Mouse (Mus musculus): ENCODE results near the gene Gm5129. TPM values are rescaled to one million over a fixed set of nuclear protein-coding genes. Genes with fewer than 3 reads are reported as not detected.

Gm5129 gene
- polyA plus RNA-seq, 1 experiment = not detected

DNA sequence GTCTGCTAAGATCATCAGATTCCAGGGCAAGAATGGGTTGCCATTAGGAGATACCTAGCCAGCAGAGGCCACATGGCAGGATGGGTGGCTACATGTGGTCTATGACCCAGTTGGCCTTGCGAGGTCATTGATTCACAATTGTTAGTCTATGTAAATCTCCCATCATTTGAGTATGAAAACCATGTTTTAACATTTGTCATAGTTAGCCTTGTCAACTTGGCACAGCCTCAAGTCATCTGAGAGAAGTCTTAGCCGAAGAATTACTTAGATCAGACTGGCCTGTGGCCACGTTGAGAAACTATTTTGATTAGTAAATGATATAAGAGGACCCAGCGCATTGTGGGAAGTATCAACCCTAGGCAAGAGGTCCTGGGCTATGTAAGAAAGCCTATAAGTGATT, 28.5 kb downstream of the Gm5129 start:
- no peak overlapping the region for H3K27ac ChIP-seq (ENCODE audit: insufficient read depth, low read length)
- no peak for TF ChIP-seq POLR2A (IDR thresholded peaks at IDR 0.05; ENCODE audit: low read depth, low read length)
- TF ChIP-seq CTCF (IDR thresholded peaks at IDR 0.05; ENCODE audit: extremely low read depth, insufficient read depth, insufficient read length, insufficient replicate concordance) = no peak
- DNase-seq (ENCODE audit: low read depth in 1 of 2, low spot score in 2 of 2) = no peak
- no peaks in the 10 kb centered on the region for H3K27me3 ChIP-seq (ENCODE audit: control insufficient read depth, insufficient read depth, low read length)
- H3K4me1 ChIP-seq (ENCODE audit: control insufficient read depth, insufficient read depth, insufficient read length) = no peaks in the 10 kb centered on the region
- no peaks in the 10 kb centered on the region for H3K36me3 ChIP-seq (ENCODE audit: control insufficient read depth, insufficient read depth, low read length)
- WGBS = 84% methylated on average over 4 of the region's 4 CpGs
- H3K4me3 ChIP-seq (ENCODE audit: extremely low read depth, insufficient read depth, insufficient read length) = no peak overlapping the region

DNA sequence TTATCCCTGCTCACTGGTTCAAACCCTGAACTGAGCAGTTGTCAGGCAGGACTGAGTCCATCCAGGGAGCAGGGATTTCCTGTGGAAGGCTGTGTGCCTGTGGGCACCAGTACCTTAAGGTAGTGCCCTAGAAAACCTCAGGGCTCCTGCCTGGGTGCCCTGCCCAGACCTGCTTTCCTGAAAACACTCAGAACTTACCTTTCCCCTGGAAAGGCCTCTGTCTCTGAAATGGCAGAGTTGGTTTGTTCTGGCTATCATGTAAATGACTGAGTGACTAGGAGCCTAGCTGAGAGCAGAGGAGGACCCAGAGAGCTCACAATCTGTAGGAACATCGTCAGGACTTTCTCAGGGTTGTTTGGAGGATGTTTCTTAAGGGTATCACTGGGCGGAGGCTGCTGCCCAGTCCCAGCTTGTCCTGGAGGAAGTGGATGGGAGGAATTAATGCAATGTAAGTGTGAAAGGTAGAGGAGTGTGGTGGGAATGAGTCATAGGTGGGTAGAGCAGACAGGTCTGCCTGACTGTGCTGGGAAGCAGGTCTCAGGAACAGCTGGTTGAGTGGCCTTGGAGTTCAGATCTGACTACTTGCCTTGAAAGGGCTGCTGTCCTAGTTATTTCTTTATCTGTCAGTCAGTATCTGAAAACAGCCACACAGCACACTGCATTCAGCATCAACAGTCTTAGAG, 36.1 kb downstream of the Gm5129 start:
- Histone ChIP-seq H3K4me3 (ENCODE audit: extremely low read depth, insufficient read depth, insufficient read length) (no peak overlapping the region), H3K27ac (ENCODE audit: insufficient read depth, low read length) (no peak overlapping the region), H3K36me3 (ENCODE audit: control insufficient read depth, insufficient read depth, low read length) (no peaks in the 10 kb centered on the region), H3K4me1 (ENCODE audit: control insufficient read depth, insufficient read depth, insufficient read length) (no peaks in the 10 kb centered on the region), H3K27me3 (ENCODE audit: control insufficient read depth, insufficient read depth, low read length) (no peaks in the 10 kb centered on the region)
- 95% methylated on average over 2 of the region's 2 CpGs for WGBS
- TF ChIP-seq POLR2A (IDR thresholded peaks at IDR 0.05; ENCODE audit: low read depth, low read length) (no peak), CTCF (IDR thresholded peaks at IDR 0.05; ENCODE audit: extremely low read depth, insufficient read depth, insufficient read length, insufficient replicate concordance) (no peak)
- no peak for DNase-seq (ENCODE audit: low read depth in 1 of 2, low spot score in 2 of 2)

GRCm38 (mm10) chr5:29698493-29698892, 37.2 kb downstream of the Gm5129 start:
- Histone ChIP-seq H3K4me3 (ENCODE audit: extremely low read depth, insufficient read depth, insufficient read length) (no peak overlapping the region), H3K27me3 (ENCODE audit: control insufficient read depth, insufficient read depth, low read length) (no peaks in the 10 kb centered on the region), H3K27ac (ENCODE audit: insufficient read depth, low read length) (no peak overlapping the region), H3K4me1 (ENCODE audit: control insufficient read depth, insufficient read depth, insufficient read length) (no peaks in the 10 kb centered on the region), H3K36me3 (ENCODE audit: control insufficient read depth, insufficient read depth, low read length) (no peaks in the 10 kb centered on the region)
- 89% methylated on average over 4 of the region's 4 CpGs for WGBS
- no peak for DNase-seq (ENCODE audit: low read depth in 1 of 2, low spot score in 2 of 2)
- TF ChIP-seq POLR2A (IDR thresholded peaks at IDR 0.05; ENCODE audit: low read depth, low read length) = no peak
- TF ChIP-seq CTCF (IDR thresholded peaks at IDR 0.05; ENCODE audit: extremely low read depth, insufficient read depth, insufficient read length, insufficient replicate concordance) = no peak

GRCm38 (mm10) chr5:29688352-29688751, 47.4 kb downstream of the Gm5129 start:
- H3K27ac ChIP-seq (ENCODE audit: insufficient read depth, low read length) = no peak overlapping the region
- H3K4me1 ChIP-seq (ENCODE audit: control insufficient read depth, insufficient read depth, insufficient read length) = no peaks in the 10 kb centered on the region
- WGBS = 77% methylated on average over 7 of the region's 7 CpGs
- no peaks in the 10 kb centered on the region for H3K27me3 ChIP-seq (ENCODE audit: control insufficient read depth, insufficient read depth, low read length)
- H3K4me3 ChIP-seq (ENCODE audit: extremely low read depth, insufficient read depth, insufficient read length) = no peak overlapping the region
- no peaks in the 10 kb centered on the region for H3K36me3 ChIP-seq (ENCODE audit: control insufficient read depth, insufficient read depth, low read length)
- TF ChIP-seq POLR2A (IDR thresholded peaks at IDR 0.05; ENCODE audit: low read depth, low read length) (no peak), CTCF (IDR thresholded peaks at IDR 0.05; ENCODE audit: extremely low read depth, insufficient read depth, insufficient read length, insufficient replicate concordance) (no peak)
- DNase-seq (ENCODE audit: low read depth in 1 of 2, low spot score in 2 of 2) = no peak

DNA sequence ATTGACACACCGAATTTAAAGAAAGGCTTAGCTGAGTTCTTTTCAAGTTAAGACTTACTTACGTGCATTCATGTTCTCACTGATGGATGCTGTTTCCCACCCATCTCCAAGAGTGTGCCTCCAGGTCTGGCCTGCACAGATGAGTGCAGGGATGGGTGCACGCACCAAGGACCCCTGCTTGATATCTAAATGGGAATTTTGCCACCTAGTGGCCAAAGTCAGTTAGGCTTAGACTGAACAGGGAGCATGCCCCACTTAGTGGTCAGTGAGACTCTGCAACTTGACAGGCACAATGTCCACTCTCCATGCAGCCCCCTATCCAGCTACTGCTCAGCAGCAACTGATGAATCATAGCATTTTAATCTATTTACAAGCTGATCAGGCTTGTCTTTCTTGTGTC, 48.1 kb downstream of the Gm5129 start:
- DNase-seq (ENCODE audit: low read depth in 1 of 2, low spot score in 2 of 2) = peak in 1 of 2 experiments; percentile 7
- 71% methylated on average over 3 of the region's 3 CpGs for WGBS
- no peak for TF ChIP-seq POLR2A (IDR thresholded peaks at IDR 0.05; ENCODE audit: low read depth, low read length)
- peak; percentile 32; the same call in 1 of the 2 replicates for TF ChIP-seq CTCF (IDR thresholded peaks at IDR 0.05; ENCODE audit: extremely low read depth, insufficient read depth, insufficient read length, insufficient replicate concordance)
- Histone ChIP-seq H3K4me1 (ENCODE audit: control insufficient read depth, insufficient read depth, insufficient read length) (no peaks in the 10 kb centered on the region), H3K4me3 (ENCODE audit: extremely low read depth, insufficient read depth, insufficient read length) (no peak overlapping the region), H3K27ac (ENCODE audit: insufficient read depth, low read length) (no peak overlapping the region), H3K27me3 (ENCODE audit: control insufficient read depth, insufficient read depth, low read length) (no peaks in the 10 kb centered on the region), H3K36me3 (ENCODE audit: control insufficient read depth, insufficient read depth, low read length) (no peaks in the 10 kb centered on the region)

Other genes with a start within 250 kb of the Gm5129 start
- 5.7 and 5.8 TPM in 2 replicates for gene Ube3c, start 166.7 kb downstream of the Gm5129 start, polyA plus RNA-seq (2012; rRNA removed)
- 30.6 and 32.8 TPM in 2 replicates for gene Dnajb6, start 248 bp downstream of the Gm5129 start, polyA plus RNA-seq (2012; rRNA removed)

Measured in spleen, adult 2 months (tissue).